Mouse (Mus musculus) brain, embryonic 18.5 days (tissue): ENCODE results near the gene Kras.

Source experiments
- DNase-seq: peaks from one replicate; pipeline ENCODE4 v3.0.0-alpha.2; 2012; ENCODE audit warnings: low read depth, low spot score

Kras gene

GRCm38 (mm10) chr6:145250185-145250791, at the start of gene Kras:
Gene Kras (minus strand): TSS chr6:145250239.
- peak; percentile 70 for DNase-seq

- DNase-seq: no peak
Observed at GRCm38 (mm10) chr6:145297626-145298025, 47.6 kb upstream of the Kras start.

- DNase-seq: no peak
Observed at GRCm38 (mm10) chr6:145296979-145297378, 46.9 kb upstream of the Kras start.

GRCm38 (mm10) chr6:145295171-145295570, 45.1 kb upstream of the Kras start:
- DNase-seq: no peak

- DNase-seq: no peak
Observed at GRCm38 (mm10) chr6:145293156-145293555, 43.1 kb upstream of the Kras start.

GRCm38 (mm10) chr6:145291383-145292289, 41.6 kb upstream of the Kras start:
- no peak for DNase-seq

- no peak for DNase-seq
Observed at GRCm38 (mm10) chr6:145285656-145286055, 35.6 kb upstream of the Kras start.

GRCm38 (mm10) chr6:145284286-145284685, 34.2 kb upstream of the Kras start:
- DNase-seq: no peak

GRCm38 (mm10) chr6:145277138-145277763, 27.2 kb upstream of the Kras start:
- DNase-seq: no peak

- DNase-seq: no peak
Observed at GRCm38 (mm10) chr6:145276265-145276780, 26.3 kb upstream of the Kras start.

GRCm38 (mm10) chr6:145275586-145276219, 25.7 kb upstream of the Kras start:
- no peak for DNase-seq

GRCm38 (mm10) chr6:145273971-145274620, 24.1 kb upstream of the Kras start:
- DNase-seq: no peak

GRCm38 (mm10) chr6:145272142-145272937, 22.3 kb upstream of the Kras start:
- no peak for DNase-seq

- DNase-seq: no peak
Observed at GRCm38 (mm10) chr6:145269313-145269845, 19.3 kb upstream of the Kras start.

GRCm38 (mm10) chr6:145267692-145268091, 17.7 kb upstream of the Kras start:
- DNase-seq: no peak

- DNase-seq: no peak
Observed at GRCm38 (mm10) chr6:145262314-145262713, 12.3 kb upstream of the Kras start.

- DNase-seq: no peak
Observed at GRCm38 (mm10) chr6:145256701-145257073, 6.6 kb upstream of the Kras start.

GRCm38 (mm10) chr6:145255952-145256700, 6.1 kb upstream of the Kras start:
- DNase-seq: no peak

- DNase-seq: no peak
Observed at GRCm38 (mm10) chr6:145250820-145251219, 781 bp upstream of the Kras start.
